Mouse (Mus musculus) left cerebral cortex, postnatal 14 days (tissue): ENCODE results near the gene Myo3b. TPM values are rescaled to one million over a fixed set of nuclear protein-coding genes. Genes with fewer than 3 reads are reported as not detected.
A peak's percentile ranks its signal among the peaks of the same experiment; 100 is the strongest.
"Not testable (repeated sequence)": the region's sequence is repeated elsewhere in the genome, so short reads cannot be mapped to it uniquely, and the experiment has no call there.

Experiments
- DNase-seq, 2 experiments: peaks; one replicate each; pipeline ENCODE4 v3.0.0; 2021 to 2022; ENCODE audit warnings: low spot score in 2 of 2, mixed read lengths in 1 of 2
- intact Hi-C: fragments of 180-260 bp; cut with DNase I; formaldehyde crosslinking; loops from one replicate; pipeline ENCODE4 v1.15.1; 2025
- long read RNA-seq, 2 experiments: library from polyadenylated mRNA; stranded (forward); transcript quantifications; one replicate each; pipeline ENCODE4 v2.0.0; 2021
- total RNA-seq, 2 experiments: library from RNA; stranded (reverse); gene quantifications; 2 replicates each; pipeline ENCODE4 v1.2.3; 2021

Myo3b gene
- 1 to 10 TPM; 1.0 to 1.1 TPM for total RNA-seq
- long read RNA-seq, experiment 1, partial matches to known transcripts, result 2 of 2 reads
- long read RNA-seq, experiment 1, other reads (novel, unspliced or antisense), result 0 of 2 reads
- long read RNA-seq, experiment 2, partial matches to known transcripts, result 1 of 2 reads
- long read RNA-seq, experiment 2, other reads (novel, unspliced or antisense), result 1 of 2 reads

DNA sequence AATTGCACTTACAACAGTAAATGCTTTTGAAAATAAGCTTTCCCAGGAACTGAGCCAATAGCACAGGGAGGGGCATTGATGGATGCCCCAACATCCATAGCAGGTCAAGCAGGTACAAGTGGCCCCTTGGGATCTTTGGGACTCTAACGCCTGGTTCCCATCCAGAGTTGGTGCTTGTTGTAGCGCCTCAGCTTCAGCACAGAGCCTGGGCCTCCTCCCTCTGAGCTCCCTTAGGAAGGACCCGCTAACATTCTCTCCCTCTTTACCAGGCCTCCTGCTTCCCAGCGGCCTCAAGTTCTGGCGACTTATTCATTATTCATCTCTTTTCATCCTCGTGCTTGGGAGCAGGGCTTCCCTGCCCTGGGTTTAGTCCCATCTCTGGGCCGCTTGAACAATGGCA is at the start of gene Myo3b:
Gene Myo3b, plus strand, starts transcription at position 375 of the 400 bp plus-strand sequence.
- DNase-seq, result no peak
- intact Hi-C loops, result no loop called here

DNA sequence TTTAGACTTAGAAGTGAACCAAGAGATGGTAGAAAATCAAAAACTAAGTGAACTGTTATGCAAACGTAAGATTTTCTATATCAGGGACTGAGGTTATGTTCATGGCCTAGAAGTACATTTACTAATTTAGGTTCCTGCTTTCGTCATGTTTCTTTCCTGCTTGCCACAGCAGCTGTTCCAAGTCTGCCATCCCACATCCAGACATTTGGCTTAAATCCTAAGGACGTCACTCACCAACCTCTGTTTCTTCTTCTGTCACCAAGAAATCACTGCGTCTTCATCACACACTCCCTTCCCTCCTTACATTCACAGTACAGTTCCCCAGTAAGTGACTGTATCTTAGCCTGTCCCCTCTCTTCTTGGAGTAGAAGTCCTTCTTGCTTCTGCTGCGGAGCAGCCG is 49.7 kb upstream of the Myo3b start:
- no peak for DNase-seq
- intact Hi-C loops, result no loop called here

DNA sequence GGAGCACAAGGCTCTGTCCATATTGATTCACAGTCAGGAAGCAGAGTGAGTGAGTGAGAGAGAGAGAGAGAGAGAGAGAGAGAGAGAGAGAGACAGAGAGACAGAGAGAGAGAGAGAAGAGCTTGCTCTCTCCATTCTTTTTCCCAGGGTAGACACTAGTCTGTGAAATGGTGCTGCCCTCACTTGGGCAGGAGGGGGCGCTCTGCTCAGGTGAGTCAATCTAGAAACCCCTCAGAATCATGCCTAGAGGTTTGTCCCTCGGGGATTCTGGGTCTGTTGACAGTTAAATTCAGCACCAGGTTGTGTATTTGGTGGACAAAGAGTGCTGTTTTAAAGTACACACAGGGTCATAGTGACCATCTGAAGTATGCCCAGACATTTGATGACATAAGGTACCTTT is 48.3 kb upstream of the Myo3b start:
- intact Hi-C loops, result no loop called here
- no peak for DNase-seq

DNA sequence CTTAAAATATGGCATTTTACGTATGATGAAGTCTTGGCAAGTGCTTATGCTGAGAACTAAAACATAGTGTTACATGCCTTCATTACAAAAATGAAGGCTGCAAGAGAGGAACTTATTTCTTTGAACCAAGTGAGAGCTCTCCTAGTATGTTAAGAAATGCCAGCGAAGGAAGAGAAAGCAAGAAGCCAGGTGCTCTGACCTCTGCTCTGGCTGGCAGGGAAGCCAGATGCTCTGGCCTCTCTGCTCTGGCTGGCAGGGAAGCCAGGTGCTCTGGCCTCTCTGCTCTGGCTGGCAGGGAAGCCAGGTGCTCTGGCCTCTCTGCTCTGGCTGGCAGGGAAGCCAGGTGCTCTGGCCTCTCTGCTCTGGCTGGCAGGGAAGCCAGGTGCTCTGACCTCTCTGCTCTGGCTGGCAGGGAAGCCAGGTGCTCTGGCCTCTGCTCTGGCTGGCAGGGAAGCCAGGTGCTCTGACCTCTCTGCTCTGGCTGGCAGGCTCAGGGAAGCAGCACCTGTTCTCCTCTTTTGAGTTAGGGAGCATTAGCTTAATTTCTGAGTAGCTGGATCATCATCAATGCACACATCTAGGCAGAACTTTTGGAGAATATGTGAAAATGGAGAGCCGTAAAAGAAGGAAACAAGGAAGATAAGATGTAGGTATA is 44.7 kb upstream of the Myo3b start:
- intact Hi-C loops, DNase-seq: not testable (repeated sequence)

DNA sequence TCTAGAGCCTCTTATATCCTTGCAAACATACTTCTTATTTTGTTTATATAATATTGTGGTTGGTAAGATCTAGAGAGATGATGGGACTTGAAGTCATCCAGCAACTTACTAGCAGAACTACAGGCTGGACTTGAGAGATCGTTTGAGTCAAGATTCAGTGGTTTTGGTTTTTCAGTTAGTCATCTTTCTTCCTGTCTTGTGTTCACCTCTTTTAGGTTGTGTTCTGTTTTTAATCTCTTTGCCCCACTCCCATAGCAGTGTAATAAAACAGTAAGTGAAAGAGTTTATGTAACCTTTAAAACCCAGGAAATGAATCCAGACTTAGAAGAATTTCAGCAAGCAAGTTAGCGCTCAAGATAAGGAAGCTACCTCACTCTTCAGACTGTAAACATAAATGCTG is 44.1 kb upstream of the Myo3b start:
- intact Hi-C loops, result no loop called here

DNA sequence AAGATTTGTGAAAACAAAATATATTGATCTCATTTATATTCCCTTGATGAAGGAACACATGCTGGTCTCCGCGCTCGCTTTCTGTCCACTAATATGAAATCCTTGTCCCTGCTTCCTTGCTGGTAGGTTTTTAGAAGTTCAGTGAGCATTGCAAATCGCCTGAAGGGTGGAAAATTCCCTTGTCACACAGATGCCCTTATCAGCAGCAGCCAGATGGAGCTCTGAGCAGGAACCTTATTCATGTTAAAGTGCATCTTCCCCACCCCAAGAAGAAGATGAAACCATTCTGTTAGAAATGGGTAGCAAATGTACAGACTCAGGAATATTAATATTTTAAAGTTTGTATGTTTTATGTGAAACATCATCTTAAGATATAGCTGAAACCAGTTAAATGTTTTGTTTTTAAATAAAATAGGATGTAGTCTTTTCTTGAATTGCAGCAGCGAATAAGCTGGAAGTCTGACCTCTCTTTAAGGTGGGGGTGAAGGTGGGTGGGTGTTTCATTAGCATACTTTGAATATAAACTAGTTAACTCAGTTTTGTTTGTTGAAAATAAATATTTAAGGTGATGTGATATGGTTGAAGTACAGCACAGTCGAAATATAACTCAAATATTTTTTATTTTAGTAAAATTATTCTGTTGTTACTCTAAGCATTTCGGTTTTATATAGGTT is 39.7 kb upstream of the Myo3b start:
- intact Hi-C loops, result no loop called here
- DNase-seq, result no peak

More for the DNA sequence above, 44.1 kb upstream of the Myo3b start:
- no peak for DNase-seq

DNA sequence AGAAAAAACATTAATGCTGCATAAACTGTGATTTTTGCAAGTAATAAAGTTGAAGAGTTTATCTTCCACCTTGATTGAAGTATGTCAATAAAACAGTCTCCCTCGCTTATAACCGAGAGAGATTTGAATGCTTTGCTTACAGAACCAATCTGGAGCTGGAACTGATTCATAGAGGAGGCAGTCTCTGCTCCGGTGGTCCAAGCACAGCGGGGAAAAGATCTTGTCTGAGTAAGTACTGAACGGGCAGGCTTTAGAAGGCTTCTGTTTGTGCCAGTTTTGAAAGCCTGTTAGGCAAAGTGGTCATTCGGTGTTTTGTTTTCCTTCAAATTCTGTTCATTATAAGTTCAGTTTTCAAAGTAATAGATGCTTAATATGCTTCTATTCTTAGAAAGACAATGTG is 38.6 kb upstream of the Myo3b start:
- DNase-seq, result no peak
- intact Hi-C loops, result no loop called here

DNA sequence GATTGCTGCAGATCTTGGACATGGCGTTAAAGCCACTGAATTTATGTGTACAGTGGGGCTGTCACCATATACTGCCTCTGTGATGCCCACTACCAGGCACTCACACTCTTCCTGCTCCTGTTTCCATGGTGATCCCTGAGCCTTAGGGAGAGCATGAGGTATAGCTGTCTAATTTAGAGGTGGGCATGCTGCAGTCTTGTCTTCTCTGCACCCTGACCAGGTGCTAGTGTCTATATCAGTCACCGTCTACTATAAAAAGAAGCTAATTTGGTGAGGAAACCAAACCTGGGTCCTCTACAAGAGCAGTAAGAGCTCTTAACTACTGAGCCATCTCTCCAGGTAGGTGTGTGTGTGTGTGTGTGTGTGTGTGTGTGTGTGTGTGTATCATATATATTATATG is 32.4 kb upstream of the Myo3b start:
- intact Hi-C loops, result no loop called here
- no peak for DNase-seq

DNA sequence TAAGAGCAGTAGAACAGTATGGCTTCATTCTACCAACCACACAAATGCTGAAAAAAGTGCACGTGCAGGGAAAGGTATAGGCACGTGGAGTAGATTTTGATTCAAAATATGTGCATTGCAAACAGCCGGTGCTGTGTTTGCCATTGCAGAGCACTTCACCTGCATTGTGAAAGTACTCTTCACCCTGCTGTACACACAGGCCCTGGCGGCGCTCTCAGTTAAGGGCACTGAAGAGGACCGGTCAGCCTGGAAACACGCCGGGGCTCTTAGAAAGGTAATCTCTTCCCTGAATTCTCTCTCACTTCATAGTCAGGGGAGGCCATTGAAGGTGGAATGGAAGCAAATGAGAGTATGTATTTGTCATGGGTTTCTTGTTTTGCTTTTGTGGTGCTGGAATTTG is 26.0 kb upstream of the Myo3b start:
- DNase-seq, result no peak
- intact Hi-C loops, result no loop called here

DNA sequence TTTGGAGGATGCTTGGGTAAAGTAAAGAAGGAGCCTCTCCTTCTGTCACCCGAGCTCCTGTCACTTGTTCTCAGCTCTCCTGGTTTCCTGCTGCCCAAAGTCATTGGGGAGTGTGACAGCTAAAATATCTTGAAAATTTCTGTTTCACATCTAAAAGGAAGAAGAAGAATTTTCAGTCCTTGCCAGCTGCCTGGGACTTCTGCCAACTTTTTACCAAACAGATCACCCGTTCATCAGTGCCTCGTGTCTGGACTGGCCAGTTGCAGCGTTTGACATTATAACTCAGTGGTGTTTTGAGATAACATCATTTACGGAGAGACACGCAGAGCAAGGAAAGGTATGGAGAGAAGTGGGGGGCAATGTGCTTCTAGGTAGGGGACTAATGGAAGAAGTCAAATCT is 20.7 kb upstream of the Myo3b start:
- peak in 1 of 2 experiments; percentile 36 for DNase-seq
- intact Hi-C loops, result no loop called here

DNA sequence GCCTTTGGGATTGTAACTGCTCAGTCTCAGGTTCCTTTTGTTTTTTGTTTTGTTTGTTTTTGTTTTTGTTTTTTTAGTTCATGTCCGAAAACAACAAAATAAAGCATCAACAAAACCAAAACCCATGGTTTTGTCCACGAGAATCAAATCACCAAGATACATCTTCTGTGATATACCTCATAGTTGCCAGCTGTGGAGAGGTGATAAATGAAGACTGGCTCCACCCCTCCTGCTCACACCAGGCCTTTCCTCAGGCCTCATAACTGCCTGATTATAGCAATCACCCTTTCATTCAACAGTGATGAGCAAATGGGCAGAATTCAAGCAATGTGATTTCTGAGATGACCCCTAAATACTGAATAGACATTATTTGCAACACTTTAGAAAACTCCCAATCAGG is 14.5 kb upstream of the Myo3b start:
- DNase-seq, result no peak
- intact Hi-C loops, result no loop called here

DNA sequence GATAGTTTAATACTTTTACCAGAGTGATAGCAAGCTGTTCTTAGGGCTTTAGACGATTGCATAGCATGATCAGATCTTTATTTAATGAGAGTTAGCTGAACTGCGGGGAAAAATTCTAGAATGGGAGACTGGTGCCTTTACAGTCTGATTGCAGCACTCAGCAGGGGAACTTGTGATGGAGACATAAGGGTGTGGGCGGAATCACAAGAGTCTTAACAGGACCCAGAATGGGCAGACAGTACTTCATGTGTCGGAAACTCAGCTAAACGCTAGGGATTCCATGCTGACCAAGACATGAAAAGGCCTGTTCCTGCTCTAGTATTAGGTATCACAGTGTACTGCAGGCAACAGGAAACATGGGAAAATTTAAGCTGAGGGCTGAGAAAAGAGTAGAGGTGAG is 13.2 kb upstream of the Myo3b start:
- intact Hi-C loops, result no loop called here
- DNase-seq, result peak in 1 of 2 experiments; percentile 65

DNA sequence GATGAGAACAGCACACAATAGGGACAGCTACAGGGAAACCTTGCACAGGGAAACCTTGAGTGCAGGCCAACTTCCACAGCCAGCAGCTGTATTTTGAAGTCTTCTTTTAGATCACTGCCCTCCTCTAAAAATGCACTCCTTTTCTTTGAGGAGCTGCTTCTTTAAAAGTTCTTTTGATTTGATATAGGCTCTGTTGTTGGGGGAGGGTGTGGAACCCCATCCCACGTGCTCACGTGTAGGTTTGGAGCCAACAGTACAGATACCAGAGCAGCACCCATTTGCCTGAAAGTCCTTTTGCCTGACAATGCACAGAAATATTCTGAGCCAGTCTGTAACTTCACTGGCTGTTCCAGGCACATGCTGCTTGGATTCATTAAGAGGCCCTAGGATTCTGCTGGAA is 7.5 kb upstream of the Myo3b start:
- intact Hi-C loops, result no loop called here
- no peak for DNase-seq

DNA sequence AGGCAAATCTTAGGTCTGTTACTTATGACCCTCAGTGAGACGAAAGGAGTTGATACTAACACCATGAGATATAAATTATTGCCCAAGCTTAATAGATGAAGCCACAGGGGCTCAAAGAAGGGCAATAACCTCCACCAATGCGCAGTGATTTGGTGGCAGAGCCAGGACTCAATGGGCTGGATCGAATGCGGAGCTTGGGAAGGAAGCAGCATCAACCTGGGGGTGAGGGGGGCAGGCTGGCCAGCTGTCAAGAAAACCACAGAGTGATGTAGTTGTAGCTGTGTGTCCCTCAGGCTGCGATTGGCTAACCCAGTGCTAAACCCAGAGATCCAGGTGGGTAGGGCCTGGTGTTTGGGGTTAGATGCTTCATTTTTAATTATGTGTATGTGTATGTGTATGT is 4.0 kb upstream of the Myo3b start:
- intact Hi-C loops, result no loop called here

DNA sequence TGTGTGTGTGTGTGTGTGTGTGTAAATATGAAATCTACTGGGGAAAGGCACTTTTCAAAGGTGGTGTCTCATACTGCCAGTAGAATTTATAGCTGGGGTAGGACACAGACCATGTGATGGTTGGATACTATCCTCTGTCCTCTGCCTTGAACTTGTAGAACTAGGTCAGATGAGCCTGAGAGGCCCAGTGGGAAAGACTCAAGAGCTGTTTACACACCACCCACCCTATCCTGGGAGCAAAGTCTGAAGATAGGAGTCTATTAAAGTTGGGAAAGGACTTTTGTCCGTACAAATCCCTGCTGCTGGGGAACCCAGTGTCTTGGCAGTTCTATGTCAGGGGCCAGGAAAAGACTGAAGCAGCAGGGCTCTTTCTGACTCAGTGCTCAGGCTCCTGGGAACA is 3.6 kb upstream of the Myo3b start:
- no peak for DNase-seq
- intact Hi-C loops, result no loop called here

More for the DNA sequence above, 4.0 kb upstream of the Myo3b start:
- DNase-seq, result no peak

DNA sequence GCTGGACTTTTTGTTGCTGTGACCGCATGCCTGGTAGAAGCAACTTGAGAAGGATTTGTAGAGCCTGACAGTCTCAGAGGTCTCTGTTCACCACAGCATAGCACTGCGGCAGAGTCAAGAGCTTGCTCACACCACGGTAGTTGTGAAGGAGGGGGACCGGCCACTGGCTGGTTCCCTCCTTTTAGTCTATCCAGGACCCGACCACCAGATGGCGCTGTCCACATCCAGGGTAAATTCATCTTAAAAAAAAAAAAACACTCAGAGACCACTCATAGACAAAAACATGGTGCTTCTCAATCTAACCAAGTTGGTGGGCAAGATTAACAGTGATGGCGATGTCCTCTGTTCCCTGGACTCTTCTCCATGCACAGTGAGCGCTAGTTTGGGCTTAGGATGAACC is 1.7 kb upstream of the Myo3b start:
- intact Hi-C loops, result no loop called here

DNA sequence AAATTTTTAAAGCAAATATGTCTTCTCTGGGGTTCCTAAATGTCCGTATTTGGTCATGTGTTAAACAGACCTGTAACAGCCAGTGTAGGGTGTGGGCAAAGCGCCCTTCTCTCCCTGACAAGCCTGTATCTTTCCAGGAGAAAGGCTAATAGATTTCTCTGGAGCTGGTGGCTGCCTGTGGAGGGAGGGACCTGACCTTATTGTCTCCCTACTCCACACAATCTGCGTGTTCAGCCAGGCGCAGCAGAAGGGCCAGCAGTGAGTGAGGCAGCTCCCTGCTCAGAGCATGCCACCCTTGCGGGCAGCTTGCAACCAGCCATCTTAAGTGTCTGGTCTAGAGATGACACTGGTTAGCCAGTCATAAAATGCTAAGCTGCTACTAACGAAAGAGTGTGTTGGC is 5.5 kb downstream of the Myo3b start:
- intact Hi-C loops, result no loop called here
- DNase-seq, result no peak

More for the DNA sequence above, 1.7 kb upstream of the Myo3b start:
- DNase-seq, result no peak

DNA sequence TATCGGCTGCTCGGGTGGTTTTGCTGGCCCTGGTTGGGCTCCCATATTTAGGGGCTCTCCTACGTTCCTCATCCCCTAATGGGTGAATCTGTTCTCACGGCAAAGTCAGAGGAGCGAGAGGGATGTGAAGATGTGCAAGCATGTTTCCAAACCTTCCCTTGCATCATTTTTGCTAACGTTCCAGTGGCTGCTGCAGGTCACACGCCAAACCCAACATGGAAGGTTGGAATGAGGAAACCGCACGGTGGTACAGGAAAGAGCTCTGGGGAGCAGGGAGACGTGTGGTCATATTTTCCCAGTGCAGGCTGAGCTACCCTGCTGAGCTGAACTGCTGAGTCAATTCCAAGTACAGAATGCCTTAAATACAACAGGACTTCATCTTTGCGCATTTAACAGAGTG is 8.9 kb downstream of the Myo3b start:
- intact Hi-C loops, result no loop called here
- DNase-seq, result no peak

DNA sequence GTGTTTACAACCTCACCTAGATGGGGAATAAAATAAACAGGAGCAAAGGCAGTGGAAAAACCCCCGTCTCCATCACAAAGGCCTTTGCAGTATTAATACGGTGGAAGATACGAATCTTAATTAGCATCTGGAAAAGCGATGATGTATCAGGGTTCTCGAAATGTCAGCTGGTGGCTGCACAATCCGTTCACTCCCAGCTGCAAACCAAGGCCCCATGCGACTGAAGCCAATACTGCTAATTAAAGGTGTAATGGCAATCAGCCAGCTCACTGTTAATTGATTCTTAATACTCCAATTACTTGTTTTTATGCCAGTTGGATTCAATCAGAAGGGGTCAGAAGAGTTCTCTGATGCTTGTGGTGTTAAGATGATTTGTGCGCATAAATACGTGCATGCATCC is 14.9 kb downstream of the Myo3b start:
- DNase-seq, result no peak
- intact Hi-C loops, result no loop called here

DNA sequence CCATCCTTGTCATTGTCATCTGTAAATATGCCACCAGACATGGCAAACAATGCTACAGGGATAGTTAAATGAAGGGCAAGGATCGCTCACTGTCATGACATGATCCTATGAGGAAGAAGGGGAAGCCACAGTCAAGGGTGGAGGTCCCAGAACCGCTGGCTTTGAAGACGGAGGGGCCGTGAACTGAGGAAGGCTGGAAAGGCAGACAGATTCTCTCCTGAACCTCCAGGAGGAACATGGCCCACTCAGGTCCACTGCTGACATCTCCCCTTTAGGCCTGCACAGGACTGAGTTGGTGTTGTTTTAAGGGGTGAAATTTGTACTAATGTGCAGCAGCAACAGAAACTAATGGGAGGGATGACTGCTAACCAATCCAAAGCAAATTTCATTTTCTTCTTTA is 19.3 kb downstream of the Myo3b start:
- DNase-seq, result no peak

More for the DNA sequence above, 19.3 kb downstream of the Myo3b start:
- intact Hi-C loops, result no loop called here
